Mouse (Mus musculus): ENCODE data around the gene Mapk8.

The Mapk8 gene

GRCm38 (mm10) chr14:33346546-33346945, 100.4 kb downstream of the Mapk8 start:
- peak; percentile 69 to 77 for DNase-seq

- no peak for DNase-seq
These were observed 103.7 kb downstream of the Mapk8 start for GRCm38 (mm10) chr14:33343131-33343725.

GRCm38 (mm10) chr14:33338684-33339083, 108.3 kb downstream of the Mapk8 start:
- DNase-seq, result no peak

GRCm38 (mm10) chr14:33335733-33336132, 111.2 kb downstream of the Mapk8 start:
- DNase-seq, result no peak

- no peak for DNase-seq
These were observed 112.6 kb downstream of the Mapk8 start for GRCm38 (mm10) chr14:33334402-33334801.

GRCm38 (mm10) chr14:33333833-33334232, 113.1 kb downstream of the Mapk8 start:
- DNase-seq, result no peak

GRCm38 (mm10) chr14:33331627-33332026, 115.3 kb downstream of the Mapk8 start:
- DNase-seq, result no peak

- no peak for DNase-seq
These were observed 116.0 kb downstream of the Mapk8 start for GRCm38 (mm10) chr14:33330986-33331385.

- no peak for DNase-seq
These were observed 117.6 kb downstream of the Mapk8 start for GRCm38 (mm10) chr14:33329297-33329805.

- no peak for DNase-seq
These were observed 118.6 kb downstream of the Mapk8 start for GRCm38 (mm10) chr14:33328369-33328768.

Data from lung, adult 18-20 months (tissue).